Mouse (Mus musculus) limb, embryonic 11.5 days (tissue): ENCODE results near the gene Mn1. TPM values are rescaled to one million over a fixed set of nuclear protein-coding genes. Genes with fewer than 3 reads are reported as not detected.

Source experiments
- ATAC-seq: fragments of 200-750 bp; cut with Nextera tagmentation; 2 replicates; pipeline ENCODE4 v1.8.0; 2017; ENCODE audit warnings: low read depth; ENCODE audit not compliant: insufficient number of reproducible peaks, low FRiP score, low TSS enrichment
- DNase-seq: peaks from one replicate; pipeline ENCODE4 v3.0.0-alpha.2; 2015; ENCODE audit warnings: low spot score
- H3K27ac ChIP-seq: fragments of 300-500 bp; sonication (generic); replicated peaks from 2 replicates; pipeline ENCODE4 v1.5.1; 2014; ENCODE audit warnings: low read depth, mild to moderate bottlenecking, low read length
- H3K27me3 ChIP-seq: fragments of 300-500 bp; sonication (generic); 2 replicates; pipeline ENCODE4 v1.6.1; 2014; ENCODE audit warnings: mild to moderate bottlenecking, low read length, mixed read lengths; ENCODE audit not compliant: control insufficient read depth, insufficient read depth
- H3K36me3 ChIP-seq: fragments of 300-500 bp; sonication (generic); 2 replicates; pipeline ENCODE4 v1.6.1; 2014; ENCODE audit warnings: mild to moderate bottlenecking, low read length, moderate library complexity, mixed read lengths; ENCODE audit not compliant: control insufficient read depth, insufficient read depth
- H3K4me1 ChIP-seq: fragments of 300-500 bp; sonication (generic); 2 replicates; pipeline ENCODE4 v1.6.1; 2014; ENCODE audit warnings: low read length, mixed read lengths; ENCODE audit not compliant: control insufficient read depth, insufficient read depth
- H3K4me2 ChIP-seq: fragments of 300-500 bp; sonication (generic); 2 replicates; pipeline ENCODE4 v1.6.1; 2014; ENCODE audit warnings: low read depth, mild to moderate bottlenecking, moderate library complexity; ENCODE audit not compliant: severe bottlenecking
- H3K4me3 ChIP-seq: fragments of 300-500 bp; sonication (generic); 2 replicates; pipeline ENCODE4 v1.5.1; 2014; ENCODE audit warnings: low read depth, low read length
- H3K9ac ChIP-seq: fragments of 300-500 bp; sonication (generic); 2 replicates; pipeline ENCODE4 v1.6.1; 2014; ENCODE audit warnings: mild to moderate bottlenecking, low read length
- H3K9me3 ChIP-seq: fragments of 300-500 bp; sonication (generic); 2 replicates; pipeline ENCODE4 v1.6.1; 2016; ENCODE audit warnings: low read length; ENCODE audit not compliant: control insufficient read depth
- WGBS: fragments of 180-500 bp; shearing (Covaris S2); extraction: QIAGEN DNeasy Blood & Tissue Kit; methylation state at CpG from one replicate; pipeline ENCODE4 v1.1.7; 2014; 5-methylcytosine and 5-hydroxymethylcytosine counted together
- polyA plus RNA-seq: library from polyadenylated mRNA; unstranded; fragments of >200 nt; fragmentation: Nextera tagmentation; extraction: Ambion mirVana; gene quantifications from 2 replicates; pipeline ENCODE4 v1.2.1, GENCODE M21; 2014

Mn1 gene
- polyA plus RNA-seq, result 11.0 and 12.4 TPM in 2 replicates

DNA sequence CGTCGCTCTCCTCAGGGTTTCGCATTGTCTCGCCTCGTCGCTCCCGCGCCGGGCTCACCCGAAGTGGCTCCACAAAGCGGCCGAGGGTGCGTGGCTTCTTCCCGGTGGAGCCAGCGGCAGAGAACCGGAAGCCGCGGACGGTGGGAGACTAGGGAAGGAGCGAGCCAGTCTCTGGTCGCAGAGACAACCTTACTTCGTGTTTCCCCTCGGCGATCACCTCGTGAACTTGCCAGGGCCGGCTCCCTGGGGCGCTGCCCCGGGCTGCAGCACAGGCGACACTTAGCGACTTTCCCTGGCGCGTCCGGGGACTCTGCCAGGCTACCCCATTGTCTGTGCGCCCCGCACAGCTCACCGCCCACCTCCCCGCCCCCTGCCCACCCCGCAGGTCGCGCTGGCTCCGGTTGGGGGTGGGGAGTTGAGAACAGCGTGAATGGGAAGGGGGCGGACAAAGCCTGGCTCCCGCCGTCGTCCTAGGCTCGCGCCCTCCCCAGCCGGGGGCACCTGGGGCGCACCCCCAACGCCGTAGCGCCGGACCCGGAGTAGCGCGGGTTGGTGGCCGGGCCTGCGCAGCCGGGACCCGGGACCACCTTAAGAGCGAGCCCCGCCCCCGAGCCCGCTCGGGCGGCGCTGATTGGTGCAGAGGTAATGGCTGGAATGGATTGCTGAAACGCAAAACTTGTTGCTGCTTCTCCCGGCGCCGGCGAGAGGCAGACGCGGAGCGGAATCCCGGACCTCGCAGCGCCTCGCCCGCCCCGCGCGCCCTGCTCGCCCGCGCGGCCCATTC lies at the start of gene Mn1:
Gene Mn1, plus strand, starts transcription at position 772 of the 784 bp plus-strand sequence.
- peak; percentile 87 for ATAC-seq
- H3K27me3 ChIP-seq, result peaks cover 50% of the 10 kb centered on the region

DNA sequence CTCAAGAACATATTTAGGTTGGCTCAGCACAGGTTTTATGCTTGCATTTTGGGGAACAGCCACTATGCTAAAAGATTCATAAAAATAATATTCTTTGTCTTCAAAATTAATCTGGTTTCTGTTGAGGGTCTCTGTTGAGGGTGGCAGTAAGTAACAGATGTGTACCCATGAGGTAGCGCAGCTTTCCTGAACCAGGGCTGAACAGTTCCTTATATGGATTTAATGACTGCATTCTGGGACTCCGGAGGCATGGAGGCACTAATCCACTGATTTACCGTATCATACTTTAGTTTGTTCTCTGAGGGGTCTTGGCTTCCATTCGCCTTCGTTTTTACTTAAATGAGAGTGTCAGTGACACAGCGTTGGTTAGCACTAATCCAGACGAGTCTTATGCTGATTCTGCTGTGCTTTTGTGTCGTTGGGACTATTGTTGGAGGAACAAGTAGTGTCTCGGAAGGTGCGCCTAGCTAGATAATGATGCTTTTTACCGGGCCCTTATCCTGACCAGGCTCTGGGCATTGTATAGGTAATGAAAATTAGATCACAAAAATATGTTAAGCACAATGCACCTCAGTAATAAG lies 49.1 kb upstream of the Mn1 start:
- Histone ChIP-seq H3K9me3 (no peaks in the 10 kb centered on the region), H3K27ac (no peak overlapping the region), H3K36me3 (peaks cover 10% of the 10 kb centered on the region; the same call in 1 of the 2 replicates), H3K4me2 (no peak overlapping the region), H3K4me1 (no peaks in the 10 kb centered on the region), H3K9ac (no peak overlapping the region), H3K4me3 (no peak overlapping the region), H3K27me3 (no peaks in the 10 kb centered on the region)
- DNase-seq, result no peak
- no peak for ATAC-seq
- WGBS, result 89% methylated on average over 11 of the region's 11 CpGs

More for the DNA sequence above, at the start of gene Mn1:
- under 1% methylated on average over 83 of the region's 88 CpGs for WGBS
- Histone ChIP-seq H3K36me3 (peaks cover 4% of the 10 kb centered on the region; the same call in 1 of the 2 replicates), H3K4me3 (peak within 1 kb of the TSS; percentile 69), H3K4me1 (peaks cover 48% of the 10 kb centered on the region), H3K4me2 (peak within 1 kb of the TSS; percentile 93), H3K9ac (peak within 1 kb of the TSS; percentile 84), H3K27ac (peak within 1 kb of the TSS; percentile 82), H3K9me3 (no peaks in the 10 kb centered on the region)
- DNase-seq, result peak; percentile 93

DNA sequence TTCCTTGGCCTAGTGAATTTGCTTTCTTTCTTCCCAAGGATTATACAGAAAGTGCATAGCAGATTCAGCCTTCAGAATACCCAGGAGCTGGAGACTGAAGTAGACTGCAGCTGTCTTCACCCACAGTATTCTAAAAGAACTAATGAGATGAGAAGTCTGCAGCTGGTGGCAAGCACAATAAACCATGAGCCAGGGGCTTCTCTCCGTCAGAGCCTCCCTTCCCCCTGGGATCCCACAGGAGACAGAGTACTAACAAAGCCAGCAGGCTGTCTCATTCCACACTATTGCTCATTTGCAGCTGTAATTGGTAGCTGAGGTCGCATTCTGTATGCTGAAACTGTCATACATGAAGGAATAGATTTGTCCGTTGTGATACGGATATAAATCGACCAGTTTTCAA lies 48.6 kb upstream of the Mn1 start:
- H3K4me3 ChIP-seq, result no peak overlapping the region
- DNase-seq (no peak), ATAC-seq (no peak)
- peaks cover 16% of the 10 kb centered on the region; the same call in 1 of the 2 replicates for H3K36me3 ChIP-seq
- WGBS, result 87% methylated on average over 5 of the region's 5 CpGs
- H3K4me1 ChIP-seq, result no peaks in the 10 kb centered on the region
- H3K4me2 ChIP-seq, result no peak overlapping the region
- H3K27ac ChIP-seq, result no peak overlapping the region
- H3K27me3 ChIP-seq, result no peaks in the 10 kb centered on the region
- no peaks in the 10 kb centered on the region for H3K9me3 ChIP-seq
- no peak overlapping the region for H3K9ac ChIP-seq

DNA sequence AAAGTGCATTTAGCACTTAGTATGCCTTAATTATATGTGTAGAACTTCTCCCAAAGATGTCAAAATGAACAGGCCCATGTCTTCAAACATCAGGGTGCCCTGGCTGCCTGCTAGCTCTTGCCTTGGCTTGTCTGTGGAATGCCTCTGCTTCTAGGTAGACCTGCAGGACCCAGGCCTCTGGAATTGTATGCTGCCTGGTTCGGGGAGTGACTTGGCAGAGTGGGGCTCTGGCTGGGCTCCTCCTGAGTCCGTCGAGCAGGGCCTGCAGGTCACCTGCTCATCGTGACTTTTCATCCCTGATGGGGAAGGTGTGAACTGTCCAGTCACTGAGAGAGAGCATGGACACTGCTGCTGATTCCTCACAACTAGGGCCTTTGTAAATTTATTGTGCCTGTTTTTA lies 41.5 kb upstream of the Mn1 start:
- H3K36me3 ChIP-seq, result peaks cover 24% of the 10 kb centered on the region
- H3K4me3 ChIP-seq, result no peak overlapping the region
- 78% methylated on average over 4 of the region's 4 CpGs for WGBS
- no peak overlapping the region for H3K27ac ChIP-seq
- H3K4me2 ChIP-seq, result no peak overlapping the region
- no peak overlapping the region for H3K9ac ChIP-seq
- no peak for ATAC-seq
- H3K9me3 ChIP-seq, result no peaks in the 10 kb centered on the region
- 0 out of 2 replicates have a peak, but pooled peaks cover 2% of the 10 kb centered on the region for H3K4me1 ChIP-seq
- H3K27me3 ChIP-seq, result no peaks in the 10 kb centered on the region
- DNase-seq, result no peak

DNA sequence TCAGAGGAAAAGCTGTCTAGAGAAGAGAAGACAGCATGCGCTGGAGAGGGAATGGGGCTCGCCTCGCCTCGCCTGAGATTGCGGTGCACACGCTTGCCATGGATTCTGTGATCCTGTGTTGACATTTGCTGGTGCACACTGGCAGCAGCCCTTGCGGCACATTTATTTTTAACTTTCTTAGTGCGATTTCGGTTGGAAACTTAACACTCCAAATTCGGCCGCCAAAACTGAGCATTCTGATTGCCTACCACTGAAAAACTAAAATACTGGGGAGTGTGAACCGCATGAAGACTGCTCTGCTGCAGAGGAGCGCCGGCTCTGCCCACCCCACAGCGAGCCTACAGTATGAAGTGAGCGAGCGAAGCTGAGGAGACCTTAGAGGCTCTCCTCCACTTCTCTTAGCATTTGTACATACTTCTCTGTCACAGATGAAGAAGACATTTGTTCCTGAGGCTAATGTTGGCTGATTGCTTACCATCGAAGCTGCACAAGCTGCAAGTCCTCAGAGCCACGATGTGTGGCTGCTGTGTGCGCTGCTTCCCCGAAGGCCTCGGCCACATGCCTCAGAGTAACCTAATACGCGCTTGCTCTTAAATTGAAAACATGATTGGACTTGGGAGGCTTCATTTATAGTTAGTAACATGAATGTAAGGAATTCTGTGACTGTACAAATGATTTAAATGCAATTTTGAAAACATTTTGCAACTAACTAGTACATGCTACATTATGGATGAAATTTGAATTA lies 40.7 kb upstream of the Mn1 start:
- Histone ChIP-seq H3K9ac (no peak overlapping the region), H3K9me3 (no peaks in the 10 kb centered on the region), H3K4me1 (0 out of 2 replicates have a peak, but pooled peaks cover 2% of the 10 kb centered on the region), H3K4me3 (no peak overlapping the region), H3K4me2 (no peak overlapping the region), H3K36me3 (peaks cover 22% of the 10 kb centered on the region), H3K27me3 (no peaks in the 10 kb centered on the region), H3K27ac (no peak overlapping the region)
- 91% methylated on average over 24 of the region's 24 CpGs for WGBS
- ATAC-seq (no peak), DNase-seq (no peak)

DNA sequence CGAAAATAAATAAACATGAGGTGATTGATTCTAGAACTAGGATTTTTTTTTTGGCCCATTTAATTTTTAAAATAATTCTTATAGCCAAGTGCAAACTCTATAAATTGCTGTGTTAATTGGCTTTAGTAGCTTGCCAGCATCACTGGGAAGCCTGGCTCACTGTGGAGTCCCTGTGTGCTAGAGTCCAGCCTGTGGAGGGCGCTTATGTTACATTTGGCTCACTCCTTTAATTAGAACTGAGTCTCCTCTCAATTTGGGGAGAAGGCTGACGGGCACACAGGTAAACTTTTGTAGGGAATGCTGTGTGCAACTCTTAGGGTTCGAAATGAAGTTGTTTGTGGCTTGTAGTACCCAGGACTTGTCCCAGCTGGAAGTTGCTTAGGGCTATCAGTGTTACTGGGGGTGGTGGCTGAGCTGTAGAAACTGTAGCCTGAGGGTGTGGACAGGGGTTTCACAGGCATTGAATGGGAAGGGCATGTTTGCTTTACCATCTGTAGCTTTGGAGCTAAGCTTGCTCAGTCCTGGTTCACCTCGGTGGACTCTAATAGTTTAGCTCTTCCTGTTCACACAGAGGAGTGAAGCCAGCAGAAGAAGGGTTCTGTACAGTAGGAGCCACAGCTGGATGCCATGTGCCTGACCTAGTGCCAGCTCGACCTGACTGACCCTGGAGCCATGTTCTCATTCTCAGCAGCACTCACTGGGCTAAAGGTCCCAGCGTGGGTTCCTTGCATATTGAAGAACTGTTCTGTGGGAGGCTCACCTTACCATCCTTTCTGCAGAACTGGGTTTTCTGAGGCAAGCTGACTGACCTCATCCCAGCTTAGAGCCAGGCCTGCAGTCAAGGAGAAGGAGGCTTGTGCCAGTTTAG lies 38.8 kb upstream of the Mn1 start:
- no peak overlapping the region for H3K27ac ChIP-seq
- H3K4me2 ChIP-seq, result no peak overlapping the region
- no peak overlapping the region for H3K9ac ChIP-seq
- H3K4me1 ChIP-seq, result 0 out of 2 replicates have a peak, but pooled peaks cover 2% of the 10 kb centered on the region
- H3K36me3 ChIP-seq, result peaks cover 13% of the 10 kb centered on the region
- H3K27me3 ChIP-seq, result no peaks in the 10 kb centered on the region
- no peaks in the 10 kb centered on the region for H3K9me3 ChIP-seq
- 71% methylated on average over 7 of the region's 7 CpGs for WGBS
- no peak overlapping the region for H3K4me3 ChIP-seq
- ATAC-seq (no peak), DNase-seq (no peak)

DNA sequence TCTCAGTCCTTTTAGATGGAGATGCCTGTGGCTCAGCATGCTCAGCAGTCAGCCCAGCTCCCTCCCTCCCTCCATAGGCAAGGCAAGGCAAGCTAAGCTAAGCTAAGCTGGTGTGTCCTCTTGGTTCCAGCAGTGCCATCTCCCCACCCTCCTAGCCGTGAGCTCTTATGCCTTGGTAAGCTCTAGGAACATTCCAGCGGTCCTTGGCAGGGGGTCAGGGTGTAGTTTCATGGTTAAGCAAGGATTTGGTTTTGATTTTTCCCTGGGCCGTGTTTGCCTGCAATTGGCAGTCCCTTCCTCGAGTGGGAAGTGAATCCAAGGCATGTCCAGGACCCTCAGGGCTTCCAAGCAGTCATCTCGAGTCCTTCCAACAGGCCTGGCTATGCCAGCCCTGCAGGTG lies 33.8 kb upstream of the Mn1 start:
- Histone ChIP-seq H3K4me1 (no peaks in the 10 kb centered on the region), H3K9me3 (no peaks in the 10 kb centered on the region), H3K36me3 (peaks cover 15% of the 10 kb centered on the region), H3K4me2 (no peak overlapping the region), H3K4me3 (no peak overlapping the region), H3K9ac (no peak overlapping the region; the same call in 1 of the 2 replicates), H3K27me3 (no peaks in the 10 kb centered on the region), H3K27ac (no peak overlapping the region)
- DNase-seq, result no peak
- ATAC-seq, result no peak
- WGBS, result 63% methylated on average over 5 of the region's 5 CpGs
